Mouse (Mus musculus) E14TG2a.4 (cell line): ENCODE data around the gene Zfp148.

Source experiments
- CTCF ChIP-seq: conservative IDR thresholded peaks from 2 replicates; pipeline ENCODE4 v1.5.1; 2014; ENCODE audit warnings: low read length
- POU5F1 ChIP-seq: IDR thresholded peaks from 2 replicates; pipeline ENCODE4 v1.6.1; 2014; ENCODE audit warnings: low read length, borderline replicate concordance

- TF ChIP-seq CTCF (no peak), POU5F1 (no peak)
These were observed 23.4 kb downstream of the Zfp148 start for GRCm38 (mm10) chr16:33404055-33404454.
